Mouse (Mus musculus): ENCODE results near the gene Ddx39b. TPM values are rescaled to one million over a fixed set of nuclear protein-coding genes. Genes with fewer than 3 reads are reported as not detected.

Ddx39b gene
- total RNA-seq, 2 experiments from 2014 or later: 115 to 166 TPM

Other genes with a start within 250 kb of the Ddx39b start
Only the 30 nearest of the 35 such genes appear.
- gene Msh5, start 195.0 kb upstream of the Ddx39b start, total RNA-seq (2015): 7.4 and 7.5 TPM in 2 replicates
- gene Msh5, start 195.0 kb upstream of the Ddx39b start, total RNA-seq (2017): 3.6 and 6.3 TPM in 2 replicates
- gene Clic1, start 191.8 kb upstream of the Ddx39b start, total RNA-seq (2015): 415 and 463 TPM in 2 replicates
- gene Clic1, start 191.8 kb upstream of the Ddx39b start, total RNA-seq (2017): 386 and 405 TPM in 2 replicates
- gene Ddah2, start 182.7 kb upstream of the Ddx39b start, total RNA-seq (2015): 2.2 and 3.1 TPM in 2 replicates
- 1.2 and 2.7 TPM in 2 replicates for gene Ddah2, start 182.7 kb upstream of the Ddx39b start, total RNA-seq (2017)
- not detected in 2 replicates for gene Ly6g6c, start 176.4 kb upstream of the Ddx39b start, total RNA-seq (2015)
- not detected in 2 replicates for gene Ly6g6c, start 176.4 kb upstream of the Ddx39b start, total RNA-seq (2017)
- gene Mpig6b, start 175.6 kb upstream of the Ddx39b start, total RNA-seq (2015): not detected in 2 replicates
- gene Mpig6b, start 175.6 kb upstream of the Ddx39b start, total RNA-seq (2017): not detected in 2 replicates
- gene Ly6g6e, start 164.8 kb upstream of the Ddx39b start, total RNA-seq (2015): not detected in 2 replicates
- gene Ly6g6e, start 164.8 kb upstream of the Ddx39b start, total RNA-seq (2017): not detected in 2 replicates
- gene Ly6g6d, start 163.7 kb upstream of the Ddx39b start, total RNA-seq (2015): not detected in 2 replicates
- gene Ly6g6d, start 163.7 kb upstream of the Ddx39b start, total RNA-seq (2017): not detected in 2 replicates
- gene Ly6g6f, start 156.1 kb upstream of the Ddx39b start, total RNA-seq (2015): not detected in 2 replicates
- gene Ly6g6f, start 156.1 kb upstream of the Ddx39b start, total RNA-seq (2017): not detected in 2 replicates
- gene Abhd16a, start 152.5 kb upstream of the Ddx39b start, total RNA-seq (2015): 17.6 and 21.3 TPM in 2 replicates
- gene Abhd16a, start 152.5 kb upstream of the Ddx39b start, total RNA-seq (2017): 18.0 and 20.4 TPM in 2 replicates
- not detected in 2 replicates for gene Ly6g5c, start 133.5 kb upstream of the Ddx39b start, total RNA-seq (2015)
- not detected in 2 replicates for gene Ly6g5c, start 133.5 kb upstream of the Ddx39b start, total RNA-seq (2017)
- 6.1 and 8.2 TPM in 2 replicates for gene Ly6g5b, start 126.3 kb upstream of the Ddx39b start, total RNA-seq (2015)
- gene Ly6g5b, start 126.3 kb upstream of the Ddx39b start, total RNA-seq (2017): 1.4 and 1.8 TPM in 2 replicates
- 22.6 and 24.6 TPM in 2 replicates for gene Gpank1, start 120.3 kb upstream of the Ddx39b start, total RNA-seq (2015)
- 48.5 and 50.0 TPM in 2 replicates for gene Gpank1, start 120.3 kb upstream of the Ddx39b start, total RNA-seq (2017)
- 404 and 428 TPM in 2 replicates for gene Csnk2b, start 119.7 kb upstream of the Ddx39b start, total RNA-seq (2015)
- gene Csnk2b, start 119.7 kb upstream of the Ddx39b start, total RNA-seq (2017): 323 and 362 TPM in 2 replicates
- gene D17H6S53E, start 115.4 kb upstream of the Ddx39b start, total RNA-seq (2015): 4.5 and 4.7 TPM in 2 replicates
- 13.0 and 26.1 TPM in 2 replicates for gene D17H6S53E, start 115.4 kb upstream of the Ddx39b start, total RNA-seq (2017)
- 0.38 TPM in 1 of 2 replicates, not detected in the other for gene Apom, start 109.7 kb upstream of the Ddx39b start, total RNA-seq (2015)
- 0.26 TPM in 1 of 2 replicates, not detected in the other for gene Apom, start 109.7 kb upstream of the Ddx39b start, total RNA-seq (2017)
- 87.9 and 91.7 TPM in 2 replicates for gene Bag6, start 106.6 kb upstream of the Ddx39b start, total RNA-seq (2015)
- 72.4 and 90.5 TPM in 2 replicates for gene Bag6, start 106.6 kb upstream of the Ddx39b start, total RNA-seq (2017)
- 144 and 172 TPM in 2 replicates for gene Prrc2a, start 76.8 kb upstream of the Ddx39b start, total RNA-seq (2015)
- gene Prrc2a, start 76.8 kb upstream of the Ddx39b start, total RNA-seq (2017): 35.8 and 60.6 TPM in 2 replicates
- gene Aif1, start 65.7 kb upstream of the Ddx39b start, total RNA-seq (2015): 78.7 and 81.4 TPM in 2 replicates
- gene Aif1, start 65.7 kb upstream of the Ddx39b start, total RNA-seq (2017): 103 and 120 TPM in 2 replicates
- gene Lst1, start 53.3 kb upstream of the Ddx39b start, total RNA-seq (2015): 425 and 434 TPM in 2 replicates
- 495 and 596 TPM in 2 replicates for gene Lst1, start 53.3 kb upstream of the Ddx39b start, total RNA-seq (2017)
- gene Ltb, start 47.3 kb upstream of the Ddx39b start, total RNA-seq (2015): 11.7 and 13.3 TPM in 2 replicates
- gene Ltb, start 47.3 kb upstream of the Ddx39b start, total RNA-seq (2017): 7.3 and 11.2 TPM in 2 replicates
- 33.1 and 34.6 TPM in 2 replicates for gene Tnf, start 39.7 kb upstream of the Ddx39b start, total RNA-seq (2015)
- gene Tnf, start 39.7 kb upstream of the Ddx39b start, total RNA-seq (2017): 28.2 and 30.0 TPM in 2 replicates
- gene Lta, start 36.4 kb upstream of the Ddx39b start, total RNA-seq (2015): 0.11 TPM in 1 of 2 replicates, not detected in the other
- 0.24 TPM in 1 of 2 replicates, not detected in the other for gene Lta, start 36.4 kb upstream of the Ddx39b start, total RNA-seq (2017)
- gene Gm16181, start 20.9 kb upstream of the Ddx39b start, total RNA-seq (2015): 0.76 and 2.5 TPM in 2 replicates
- 0.88 and 4.0 TPM in 2 replicates for gene Gm16181, start 20.9 kb upstream of the Ddx39b start, total RNA-seq (2017)
- 6.2 and 6.9 TPM in 2 replicates for gene Atp6v1g2, start 8.1 kb upstream of the Ddx39b start, total RNA-seq (2015)
- 3.0 and 3.6 TPM in 2 replicates for gene Atp6v1g2, start 8.1 kb upstream of the Ddx39b start, total RNA-seq (2017)
- gene Nfkbil1, start 6.0 kb upstream of the Ddx39b start, total RNA-seq (2015): 2.2 and 4.5 TPM in 2 replicates
- 10.2 and 13.3 TPM in 2 replicates for gene Nfkbil1, start 6.0 kb upstream of the Ddx39b start, total RNA-seq (2017)
- gene H2-D1, start 21.0 kb downstream of the Ddx39b start, total RNA-seq (2015): 572 and 605 TPM in 2 replicates
- 1,046 and 1,120 TPM in 2 replicates for gene H2-D1, start 21.0 kb downstream of the Ddx39b start, total RNA-seq (2017)
- not detected in 2 replicates for gene H2-Q1, start 78.7 kb downstream of the Ddx39b start, total RNA-seq (2015)
- gene H2-Q1, start 78.7 kb downstream of the Ddx39b start, total RNA-seq (2017): not detected in 2 replicates
- not detected in 2 replicates for gene H2-Q2, start 100.5 kb downstream of the Ddx39b start, total RNA-seq (2015)
- gene H2-Q2, start 100.5 kb downstream of the Ddx39b start, total RNA-seq (2017): not detected in 2 replicates
- gene H2-Q4, start 137.9 kb downstream of the Ddx39b start, total RNA-seq (2015): 10.3 and 12.4 TPM in 2 replicates
- 22.4 and 23.3 TPM in 2 replicates for gene H2-Q4, start 137.9 kb downstream of the Ddx39b start, total RNA-seq (2017)
- 10.2 and 12.1 TPM in 2 replicates for gene H2-Q6, start 183.1 kb downstream of the Ddx39b start, total RNA-seq (2015)
- 12.8 and 13.5 TPM in 2 replicates for gene H2-Q6, start 183.1 kb downstream of the Ddx39b start, total RNA-seq (2017)